Mouse (Mus musculus): ENCODE data around the gene Olfr835. TPM values are rescaled to one million over a fixed set of nuclear protein-coding genes. Genes with fewer than 3 reads are reported as not detected.

Gene Olfr835
- total RNA-seq (2021), result not detected
- long read RNA-seq, experiment 1, result 0 reads
- long read RNA-seq, experiment 2, result 0 reads

GRCm38 (mm10) chr9:19032435-19032834 is at the start of gene Olfr835:
Gene Olfr835 (plus strand): TSS chr9:19032735.
- intact Hi-C loops (cut with DNase I), result no loop called here
- no peak for DNase-seq

- intact Hi-C loops (cut with DNase I), result no loop called here
- no peak for DNase-seq
These were observed 44.8 kb upstream of the Olfr835 start, which contains the start of gene Olfr834 for GRCm38 (mm10) chr9:18987690-18988089. Gene Olfr834 (plus strand): TSS chr9:18987990.

DNA sequence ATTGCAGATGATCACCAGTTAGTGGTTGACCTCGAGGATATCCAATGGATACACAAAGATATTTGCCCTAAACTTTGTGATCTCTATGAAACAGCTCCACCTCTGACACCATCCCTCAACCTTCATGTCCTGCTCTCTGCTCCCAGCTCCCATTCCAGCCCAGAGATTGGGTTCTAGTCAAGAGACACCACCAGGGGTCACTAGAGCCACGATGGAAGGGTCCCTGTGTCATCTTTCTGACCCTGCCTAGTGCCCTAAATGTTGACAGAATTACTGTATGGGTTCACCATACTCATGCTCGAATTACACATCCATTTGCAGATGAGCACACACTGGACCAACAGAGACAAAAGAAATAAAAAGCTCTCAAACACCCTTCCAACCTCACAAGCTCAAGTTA is 52.5 kb downstream of the Olfr835 start:
- DNase-seq, result no peak
- intact Hi-C loops (cut with DNase I), result no loop called here

Other genes with a start within 250 kb of the Olfr835 start
- not detected for gene Olfr828, start 213.2 kb upstream of the Olfr835 start, total RNA-seq (2021)
- gene Olfr829, start 177.8 kb upstream of the Olfr835 start, total RNA-seq (2021), result not detected
- not detected for gene Olfr830, start 158.0 kb upstream of the Olfr835 start, total RNA-seq (2021)
- gene Olfr832, start 95.6 kb upstream of the Olfr835 start, total RNA-seq (2021), result not detected
- gene Olfr834, start 44.7 kb upstream of the Olfr835 start, total RNA-seq (2021), result not detected
- not detected for gene Olfr836, start 87.6 kb downstream of the Olfr835 start, total RNA-seq (2021)
- not detected for gene Olfr837, start 103.6 kb downstream of the Olfr835 start, total RNA-seq (2021)
- not detected for gene Olfr839-ps1, start 144.6 kb downstream of the Olfr835 start, total RNA-seq (2021)
- gene Olfr843, start 219.3 kb downstream of the Olfr835 start, total RNA-seq (2021), result not detected